Mouse (Mus musculus) gonadal fat pad, adult 2 months (tissue): Measurements from ENCODE around the gene Ambn. TPM values are rescaled to one million over a fixed set of nuclear protein-coding genes. Genes with fewer than 3 reads are reported as not detected.
A peak's percentile ranks its signal among the peaks of the same experiment; 100 is the strongest.
"Not testable (repeated sequence)": the region's sequence is repeated elsewhere in the genome, so short reads cannot be mapped to it uniquely, and the experiment has no call there.

Source experiments
- DNase-seq: peaks from one replicate; pipeline ENCODE4 v3.0.0-alpha.2; 2012; ENCODE audit warnings: low read depth
- polyA plus RNA-seq: library from polyadenylated mRNA; depleted of rRNA; stranded (reverse); fragments of >200 nt; gene quantifications from 2 replicates; pipeline ENCODE4 v1.2.3, GENCODE M21; 2012; rRNA removed

The Ambn gene
- polyA plus RNA-seq, result not detected in 2 replicates

- no peak for DNase-seq
Observed at GRCm38 (mm10) chr5:88455691-88456090, at the start of gene Ambn. Ambn (plus strand) TSS chr5:88455991.

DNA sequence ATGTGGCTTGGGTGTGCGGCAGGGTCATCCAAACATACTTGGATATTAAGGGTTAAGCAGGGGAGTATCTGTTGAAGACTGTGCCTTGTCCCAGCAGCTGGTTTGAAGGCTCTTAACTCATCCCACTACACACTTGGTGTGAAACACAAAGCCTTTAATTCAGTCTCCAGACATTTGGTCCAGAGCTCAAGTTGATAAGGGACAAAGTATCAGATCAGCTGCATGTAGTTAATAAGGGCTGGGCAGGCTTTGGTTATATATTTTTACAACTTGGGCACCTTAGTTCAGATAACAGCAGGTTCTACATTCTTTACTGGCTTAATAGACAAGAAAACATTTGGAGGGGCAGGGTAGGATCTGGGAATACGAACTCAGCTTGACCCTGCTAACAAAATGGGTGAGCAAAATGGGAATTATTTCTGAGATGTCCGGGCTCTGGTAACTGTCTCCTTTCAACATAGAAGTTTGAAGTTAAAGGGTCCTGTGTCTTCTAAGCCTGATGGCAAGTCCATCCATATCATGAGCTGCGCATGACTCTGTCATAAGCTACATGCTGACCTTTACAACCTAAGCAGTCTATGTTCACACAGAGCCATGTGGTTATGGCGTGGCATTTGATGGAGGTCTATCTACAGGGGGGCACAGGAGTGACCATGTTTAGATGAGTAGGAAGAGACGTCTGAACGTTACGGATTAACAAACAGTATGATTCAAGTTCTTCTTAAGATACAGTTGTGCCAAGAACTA is 35.3 kb upstream of the Ambn start:
- DNase-seq, result no peak

- not testable (repeated sequence) for DNase-seq
Observed at GRCm38 (mm10) chr5:88424892-88425291, 30.9 kb upstream of the Ambn start.

DNA sequence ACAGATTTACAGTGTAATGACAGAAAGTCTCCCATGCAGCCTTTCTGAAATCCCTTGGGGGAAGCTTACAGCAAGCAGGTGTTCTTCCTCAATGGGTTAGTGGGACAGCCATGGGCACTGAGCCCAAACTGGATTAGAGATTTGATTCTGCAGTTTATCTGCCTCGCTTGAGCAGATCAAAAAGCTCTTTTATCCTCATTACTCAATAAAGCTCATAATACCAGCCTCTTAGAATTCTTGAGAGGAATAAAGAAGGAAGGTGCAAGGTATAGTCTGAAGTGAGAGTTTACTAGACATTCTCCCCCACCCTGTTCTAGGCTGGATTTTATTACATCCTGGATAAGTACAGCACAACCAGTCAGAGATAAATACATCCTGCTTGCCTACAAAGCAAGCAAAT is 29.0 kb upstream of the Ambn start:
- DNase-seq, result no peak

DNA sequence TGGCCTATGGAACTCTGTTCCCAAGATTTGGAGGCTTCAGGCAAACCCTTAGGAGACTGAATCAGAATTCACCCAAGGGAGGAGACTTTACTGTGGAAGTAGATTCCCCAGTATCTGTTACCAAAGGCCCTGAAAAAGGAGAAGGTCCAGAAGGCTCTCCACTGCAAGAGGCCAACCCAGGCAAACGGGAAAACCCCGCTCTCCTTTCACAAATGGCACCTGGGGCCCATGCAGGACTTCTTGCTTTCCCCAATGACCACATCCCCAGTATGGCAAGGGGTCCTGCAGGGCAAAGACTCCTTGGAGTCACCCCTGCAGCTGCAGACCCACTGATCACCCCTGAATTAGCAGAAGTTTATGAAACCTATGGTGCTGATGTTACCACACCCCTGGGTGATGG is 11.7 kb downstream of the Ambn start:
- no peak for DNase-seq

DNA sequence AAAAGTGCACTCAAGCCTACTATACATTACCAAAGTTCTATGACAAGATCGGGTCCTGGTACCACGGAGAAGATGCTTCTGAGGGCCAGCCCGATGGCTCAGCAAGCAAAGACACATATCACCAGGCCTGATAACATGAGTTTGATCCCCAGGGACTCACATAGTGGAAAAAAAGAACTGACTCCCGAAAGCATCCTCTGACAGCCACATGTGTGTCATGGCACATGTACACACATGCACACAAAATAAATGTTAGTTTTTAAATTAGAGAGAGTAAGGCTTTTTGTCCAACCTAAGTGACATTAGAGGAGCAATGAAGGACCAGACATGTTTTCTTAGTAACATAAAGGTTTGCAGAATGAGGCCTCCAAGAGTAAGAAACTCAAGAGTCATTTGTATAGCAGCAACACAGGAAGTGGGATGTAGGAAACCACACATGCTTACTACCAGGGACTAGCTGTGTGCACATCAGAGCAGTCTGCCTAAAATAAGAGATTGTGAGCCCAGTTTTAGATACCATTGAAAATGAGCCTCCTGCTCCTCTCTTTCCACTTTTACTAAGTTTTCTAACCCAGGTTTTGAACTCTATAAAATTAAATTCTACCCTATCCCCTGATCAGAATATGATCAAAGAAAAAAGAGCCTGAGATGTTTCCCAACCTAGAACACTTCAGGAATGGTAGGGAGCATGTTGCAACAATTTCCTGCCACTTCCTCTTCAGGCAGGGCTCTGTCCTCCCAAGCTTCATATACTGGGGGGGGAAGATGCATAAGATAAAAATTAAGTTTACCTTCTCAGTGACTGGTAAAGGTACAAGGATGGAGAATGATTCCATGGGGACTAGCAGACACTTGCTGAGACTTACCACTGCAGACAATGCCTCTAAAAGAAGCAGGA is 13.3 kb downstream of the Ambn start:
- no peak for DNase-seq

GRCm38 (mm10) chr5:88487675-88488074 is 31.9 kb downstream of the Ambn start, which contains the start of gene Enam:
Enam (plus strand) TSS chr5:88487975.
- no peak for DNase-seq

- no peak for DNase-seq
Observed at GRCm38 (mm10) chr5:88489004-88489403, 33.2 kb downstream of the Ambn start.

DNA sequence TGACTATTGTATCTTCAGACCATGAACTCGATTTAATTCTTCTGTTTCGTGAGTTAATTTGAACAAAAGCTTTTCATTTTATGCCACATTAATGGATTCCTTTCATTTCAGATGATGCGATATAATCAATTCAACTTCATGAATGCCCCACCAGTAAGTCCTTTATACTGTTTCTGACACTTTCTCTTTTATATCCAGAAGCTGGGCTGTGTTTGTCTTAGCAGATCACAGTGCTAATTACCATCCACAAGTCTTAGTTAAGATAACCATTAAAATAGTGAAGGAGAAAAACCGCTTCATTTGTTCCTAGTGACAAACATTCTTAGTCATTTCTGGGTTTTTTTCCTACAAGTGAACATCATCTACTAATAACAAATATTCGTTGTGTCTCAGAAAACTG is 35.3 kb downstream of the Ambn start:
- no peak for DNase-seq

DNA sequence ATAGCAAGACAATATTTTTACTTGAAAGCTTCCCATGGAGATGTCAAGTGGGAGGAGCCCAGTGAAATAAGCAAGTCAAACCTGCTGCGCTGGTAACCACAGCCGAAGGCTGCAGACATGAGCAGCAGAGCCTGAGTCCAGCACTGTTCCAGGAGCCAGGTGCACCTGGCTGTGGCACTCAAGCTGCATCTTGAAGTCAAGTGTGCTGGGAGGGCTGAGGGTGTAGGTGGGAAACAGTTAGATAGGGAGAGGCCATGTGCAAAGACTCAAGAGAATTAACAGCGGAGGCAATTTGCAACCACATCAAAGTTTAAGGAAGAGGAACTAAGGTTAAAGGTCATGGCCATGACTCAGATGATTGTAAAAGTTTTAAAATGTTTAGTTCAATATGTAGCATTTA is 44.0 kb downstream of the Ambn start:
- DNase-seq, result peak; percentile 22

GRCm38 (mm10) chr5:88508555-88508954 is 52.8 kb downstream of the Ambn start:
- no peak for DNase-seq

- no peak for DNase-seq
Observed at GRCm38 (mm10) chr5:88508990-88509389, 53.2 kb downstream of the Ambn start.

Other genes starting within 250 kb of the Ambn start
- not detected in 2 replicates for gene Gm7714, start 187.1 kb upstream of the Ambn start, polyA plus RNA-seq
- gene Prol1, start 138.7 kb upstream of the Ambn start, polyA plus RNA-seq, result not detected in 2 replicates
- not detected in 2 replicates for gene Amtn, start 79.9 kb upstream of the Ambn start, polyA plus RNA-seq
- gene Enam, start 32.0 kb downstream of the Ambn start, polyA plus RNA-seq, result not detected in 2 replicates
- gene Jchain, start 71.9 kb downstream of the Ambn start, polyA plus RNA-seq, result 1.9 and 2.4 TPM in 2 replicates
- 9.4 and 12.9 TPM in 2 replicates for gene Utp3, start 98.5 kb downstream of the Ambn start, polyA plus RNA-seq
- gene Rufy3, start 109.0 kb downstream of the Ambn start, polyA plus RNA-seq, result 5.2 and 6.7 TPM in 2 replicates
- gene Grsf1, start 220.2 kb downstream of the Ambn start, polyA plus RNA-seq, result 29.9 and 36.8 TPM in 2 replicates